Mouse (Mus musculus) CH12.LX (cell line): ENCODE measurements around the gene Sin3a. TPM values are rescaled to one million over a fixed set of nuclear protein-coding genes. Genes with fewer than 3 reads are reported as not detected.

ENCODE experiments used
- DNase-seq: peaks from one replicate; pipeline ENCODE4 v3.0.0-alpha.2; 2013; ENCODE audit errors: extremely low read depth
- H3K27ac ChIP-seq: 2 replicates; pipeline ENCODE4 v1.5.1; 2012; ENCODE audit warnings: low read depth, mild to moderate bottlenecking, control low read depth, moderate library complexity; ENCODE audit not compliant: insufficient read depth
- H3K27me3 ChIP-seq: replicated peaks from 2 replicates; pipeline ENCODE3; 2012; ENCODE audit warnings: inconsistent platforms
- H3K36me3 ChIP-seq, 2 experiments: replicated peaks in 1 of 2; 2 replicates each; pipeline versions ENCODE3 to v1.6.1; 2012; ENCODE audit warnings: inconsistent platforms in 1 of 2, low read length in 1 of 2, mild to moderate bottlenecking in 1 of 2, mixed read lengths in 1 of 2, moderate library complexity in 1 of 2; ENCODE audit not compliant: control insufficient read depth in 1 of 2, insufficient read depth in 1 of 2
- H3K4me1 ChIP-seq, 2 experiments: 2 replicates each; pipeline ENCODE4 v1.6.1; 2012; ENCODE audit warnings: inconsistent platforms in 1 of 2, moderate library complexity in 1 of 2; ENCODE audit not compliant: insufficient read depth in 2 of 2, control insufficient read depth in 1 of 2
- H3K4me2 ChIP-seq: 2 replicates; pipeline ENCODE4 v1.6.1; 2012; ENCODE audit warnings: low read depth, mild to moderate bottlenecking, control low read depth; ENCODE audit not compliant: poor library complexity, insufficient read depth, severe bottlenecking
- H3K4me3 ChIP-seq, 3 experiments: fragments of 150-350 bp in 1 of 3; sonication (generic) in 1 of 3; replicated peaks in 1 of 3; 2 replicates each; pipeline versions ENCODE3 to v1.5.1; 2011 to 2012; ENCODE audit warnings: low read depth in 2 of 3, low read length in 2 of 3, mild to moderate bottlenecking in 2 of 3, moderate library complexity in 2 of 3, control low read depth in 1 of 3, improper control_type of control experiment in 1 of 3, inconsistent platforms in 1 of 3, mixed read lengths in 1 of 3; ENCODE audit not compliant: poor library complexity in 1 of 3
- H3K79me2 ChIP-seq: replicated peaks from 2 replicates; pipeline ENCODE4 v1.6.1; 2012; ENCODE audit warnings: mild to moderate bottlenecking, moderate library complexity; ENCODE audit not compliant: control insufficient read depth, poor library complexity, insufficient read depth, severe bottlenecking; ENCODE audit errors: extremely low read depth
- H3K9ac ChIP-seq: 2 replicates; pipeline ENCODE4 v1.6.1; 2012; ENCODE audit warnings: low read depth, mild to moderate bottlenecking, control low read depth, moderate library complexity; ENCODE audit not compliant: insufficient read depth
- H3K9me3 ChIP-seq: replicated peaks from 2 replicates; pipeline ENCODE3; 2012; ENCODE audit warnings: low read length, inconsistent platforms, mixed read lengths
- BHLHE40 ChIP-seq: IDR thresholded peaks from 2 replicates; pipeline ENCODE4 v1.6.1; 2011; ENCODE audit warnings: mild to moderate bottlenecking, low read depth, low read length, improper control_type of control experiment
- CHD1 ChIP-seq: IDR thresholded peaks from 2 replicates; pipeline ENCODE4 v1.6.1; 2012; ENCODE audit warnings: low read depth, low read length, improper control_type of control experiment, inconsistent platforms
- CHD2 ChIP-seq: IDR thresholded peaks from 2 replicates; pipeline ENCODE4 v1.6.1; 2011; ENCODE audit warnings: low read length, improper control_type of control experiment
- CTCF ChIP-seq, 2 experiments: IDR thresholded peaks in 1 of 2; conservative IDR thresholded peaks in 1 of 2; 2 replicates each; pipeline ENCODE4 v1.5.1; 2011 to 2012; ENCODE audit warnings: low read depth in 2 of 2, low read length in 2 of 2, improper control_type of control experiment in 1 of 2, inconsistent platforms in 1 of 2, mild to moderate bottlenecking in 1 of 2, moderate library complexity in 1 of 2
- E2F4 ChIP-seq: IDR thresholded peaks from 2 replicates; pipeline ENCODE4 v1.6.1; 2011; ENCODE audit warnings: low read depth, low read length, improper control_type of control experiment; ENCODE audit not compliant: insufficient replicate concordance
- ELF1 ChIP-seq: IDR thresholded peaks from 2 replicates; pipeline ENCODE4 v1.6.1; 2014; ENCODE audit warnings: low read depth, mild to moderate bottlenecking, inconsistent platforms, low read length, improper control_type of control experiment
- EP300 ChIP-seq: IDR thresholded peaks from 2 replicates; pipeline ENCODE4 v1.6.1; 2011; ENCODE audit warnings: low read length, improper control_type of control experiment
- ETS1 ChIP-seq: conservative IDR thresholded peaks from 2 replicates; pipeline ENCODE4 v1.6.1; 2012; ENCODE audit warnings: low read depth, mild to moderate bottlenecking, inconsistent platforms, low read length, improper control_type of control experiment, moderate library complexity
- GABPA ChIP-seq: IDR thresholded peaks from 2 replicates; pipeline ENCODE4 v1.6.1; 2012; ENCODE audit warnings: low read depth, low read length, improper control_type of control experiment, inconsistent platforms; ENCODE audit not compliant: insufficient replicate concordance
- HCFC1 ChIP-seq: IDR thresholded peaks from 2 replicates; pipeline ENCODE4 v1.6.1; 2012; ENCODE audit warnings: low read depth, mild to moderate bottlenecking, inconsistent platforms, low read length, improper control_type of control experiment
- IRF4 ChIP-seq: IDR thresholded peaks from 2 replicates; pipeline ENCODE4 v1.6.1; 2014; ENCODE audit warnings: low read depth, mild to moderate bottlenecking, inconsistent platforms, low read length, improper control_type of control experiment
- JUN ChIP-seq: IDR thresholded peaks from 2 replicates; pipeline ENCODE4 v1.6.1; 2011; ENCODE audit warnings: low read depth, mild to moderate bottlenecking, low read length, improper control_type of control experiment, moderate library complexity; ENCODE audit not compliant: insufficient read depth
- JUND ChIP-seq: conservative IDR thresholded peaks from 2 replicates; pipeline ENCODE4 v1.6.1; 2011; ENCODE audit warnings: low read depth, low read length, improper control_type of control experiment
- KAT2A ChIP-seq: IDR thresholded peaks from 2 replicates; pipeline ENCODE4 v1.6.1; 2012; ENCODE audit warnings: low read length, improper control_type of control experiment, inconsistent platforms; ENCODE audit not compliant: insufficient replicate concordance
- MAFK ChIP-seq: IDR thresholded peaks from 2 replicates; pipeline ENCODE4 v1.6.1; 2011; ENCODE audit warnings: low read length, improper control_type of control experiment; ENCODE audit not compliant: insufficient replicate concordance
- MAX ChIP-seq: IDR thresholded peaks from 2 replicates; pipeline ENCODE4 v1.6.1; 2011; ENCODE audit warnings: low read length, improper control_type of control experiment
- MAZ ChIP-seq: IDR thresholded peaks from 2 replicates; pipeline ENCODE4 v1.6.1; 2012; ENCODE audit warnings: low read depth, mild to moderate bottlenecking, inconsistent platforms, low read length, improper control_type of control experiment, moderate library complexity
- MEF2A ChIP-seq: IDR thresholded peaks from 2 replicates; pipeline ENCODE4 v1.6.1; 2014; ENCODE audit warnings: low read depth, mild to moderate bottlenecking, inconsistent platforms, low read length, improper control_type of control experiment, borderline replicate concordance
- MXI1 ChIP-seq: IDR thresholded peaks from 2 replicates; pipeline ENCODE4 v1.6.1; 2011; ENCODE audit warnings: mild to moderate bottlenecking, low read depth, low read length, improper control_type of control experiment
- MYC ChIP-seq: IDR thresholded peaks from 2 replicates; pipeline ENCODE4 v1.6.1; 2011; ENCODE audit warnings: low read depth, mild to moderate bottlenecking, improper control_type of control experiment, low read length
- NELFE ChIP-seq: IDR thresholded peaks from 2 replicates; pipeline ENCODE4 v1.6.1; 2011; ENCODE audit warnings: low read depth, low read length, improper control_type of control experiment
- NRF1 ChIP-seq: IDR thresholded peaks from 2 replicates; pipeline ENCODE4 v1.6.1; 2014; ENCODE audit warnings: low read depth, mild to moderate bottlenecking, inconsistent platforms, low read length, improper control_type of control experiment, moderate library complexity
- PAX5 ChIP-seq: IDR thresholded peaks from 2 replicates; pipeline ENCODE4 v1.6.1; 2012; ENCODE audit warnings: low read length, inconsistent platforms, mixed read lengths
- POLR2A ChIP-seq: IDR thresholded peaks from 2 replicates; pipeline ENCODE4 v1.6.1; 2011; ENCODE audit warnings: low read depth, mild to moderate bottlenecking, improper control_type of control experiment, low read length
- POLR2AphosphoS2 ChIP-seq: IDR thresholded peaks from 2 replicates; pipeline ENCODE4 v1.6.1; 2011; ENCODE audit warnings: low read depth, low read length, improper control_type of control experiment
- RAD21 ChIP-seq: IDR thresholded peaks from 2 replicates; pipeline ENCODE4 v1.6.1; 2011; ENCODE audit warnings: low read depth, mild to moderate bottlenecking, low read length, improper control_type of control experiment, moderate library complexity
- RCOR1 ChIP-seq: conservative IDR thresholded peaks from 2 replicates; pipeline ENCODE4 v1.6.1; 2012; ENCODE audit warnings: low read depth, mild to moderate bottlenecking, inconsistent platforms, low read length, improper control_type of control experiment
- SIN3A ChIP-seq: IDR thresholded peaks from 2 replicates; pipeline ENCODE4 v1.6.1; 2012; ENCODE audit warnings: low read length, improper control_type of control experiment, inconsistent platforms
- SMC3 ChIP-seq: IDR thresholded peaks from 2 replicates; pipeline ENCODE4 v1.6.1; 2011; ENCODE audit warnings: low read depth, low read length, improper control_type of control experiment
- TBP ChIP-seq: conservative IDR thresholded peaks from 2 replicates; pipeline ENCODE4 v1.6.1; 2011; ENCODE audit warnings: low read depth, low read length, improper control_type of control experiment
- TCF12 ChIP-seq: IDR thresholded peaks from 2 replicates; pipeline ENCODE4 v1.6.1; 2014; ENCODE audit warnings: low read depth, mild to moderate bottlenecking, inconsistent platforms, low read length, improper control_type of control experiment
- UBTF ChIP-seq: IDR thresholded peaks from 2 replicates; pipeline ENCODE4 v1.6.1; 2012; ENCODE audit warnings: low read depth, mild to moderate bottlenecking, inconsistent platforms, low read length, improper control_type of control experiment, moderate library complexity
- USF1 ChIP-seq: IDR thresholded peaks from 2 replicates; pipeline ENCODE4 v1.6.1; 2014; ENCODE audit warnings: low read depth, mild to moderate bottlenecking, inconsistent platforms, low read length, improper control_type of control experiment
- USF2 ChIP-seq: conservative IDR thresholded peaks from 2 replicates; pipeline ENCODE4 v1.6.1; 2011; ENCODE audit warnings: low read depth, low read length, improper control_type of control experiment
- ZC3H11A ChIP-seq: IDR thresholded peaks from 2 replicates; pipeline ENCODE4 v1.6.1; 2012; ENCODE audit warnings: low read depth, mild to moderate bottlenecking, inconsistent platforms, low read length, improper control_type of control experiment
- ZKSCAN1 ChIP-seq: IDR thresholded peaks from 2 replicates; pipeline ENCODE4 v1.6.1; 2012; ENCODE audit warnings: low read depth, inconsistent platforms, low read length, improper control_type of control experiment, borderline replicate concordance
- ZMIZ1 ChIP-seq: IDR thresholded peaks from 2 replicates; pipeline ENCODE4 v1.6.1; 2012; ENCODE audit warnings: low read depth, mild to moderate bottlenecking, inconsistent platforms, low read length, improper control_type of control experiment
- ZNF384 ChIP-seq: IDR thresholded peaks from 2 replicates; pipeline ENCODE4 v1.6.1; 2012; ENCODE audit warnings: low read depth, low read length, improper control_type of control experiment, inconsistent platforms
- dilution Hi-C: fragments of 300-500 bp; cut with MboI; formaldehyde crosslinking; loops from 2 replicates; pipeline ENCODE4 v1.14.3; 2020; ENCODE audit warnings: low sequenced_read_pairs; ENCODE audit not compliant: extremely low pct_unique_long_range_greater_than_20kb, extremely low pct_ligation_motif_present
- in situ Hi-C: fragments of 300-500 bp; cut with MboI; formaldehyde crosslinking; loops from 3 replicates; pipeline ENCODE4 v1.14.3; 2019; ENCODE audit warnings: low sequenced_read_pairs, low pct_ligation_motif_present, low pct_unique_long_range_greater_than_20kb, mixed read lengths
- polyA plus RNA-seq: library from polyadenylated mRNA; unstranded; fragments of >175 nt; gene quantifications from 2 replicates; pipeline ENCODE4 v1.2.1, GENCODE M21; 2012; ENCODE audit warnings: low read depth; ENCODE audit not compliant: insufficient read length
- total RNA-seq, 2 experiments: library from RNA; depleted of rRNA; stranded (reverse); fragments of 300-350 nt in 1 of 2; fragments of >200 nt in 1 of 2; gene quantifications; 2 replicates each; pipeline ENCODE4 v1.2.3; 2012 to 2014

The Sin3a gene
- total and polyA plus RNA-seq, 3 experiments = 23.0 to 32.1 (median 28.7) TPM

DNA sequence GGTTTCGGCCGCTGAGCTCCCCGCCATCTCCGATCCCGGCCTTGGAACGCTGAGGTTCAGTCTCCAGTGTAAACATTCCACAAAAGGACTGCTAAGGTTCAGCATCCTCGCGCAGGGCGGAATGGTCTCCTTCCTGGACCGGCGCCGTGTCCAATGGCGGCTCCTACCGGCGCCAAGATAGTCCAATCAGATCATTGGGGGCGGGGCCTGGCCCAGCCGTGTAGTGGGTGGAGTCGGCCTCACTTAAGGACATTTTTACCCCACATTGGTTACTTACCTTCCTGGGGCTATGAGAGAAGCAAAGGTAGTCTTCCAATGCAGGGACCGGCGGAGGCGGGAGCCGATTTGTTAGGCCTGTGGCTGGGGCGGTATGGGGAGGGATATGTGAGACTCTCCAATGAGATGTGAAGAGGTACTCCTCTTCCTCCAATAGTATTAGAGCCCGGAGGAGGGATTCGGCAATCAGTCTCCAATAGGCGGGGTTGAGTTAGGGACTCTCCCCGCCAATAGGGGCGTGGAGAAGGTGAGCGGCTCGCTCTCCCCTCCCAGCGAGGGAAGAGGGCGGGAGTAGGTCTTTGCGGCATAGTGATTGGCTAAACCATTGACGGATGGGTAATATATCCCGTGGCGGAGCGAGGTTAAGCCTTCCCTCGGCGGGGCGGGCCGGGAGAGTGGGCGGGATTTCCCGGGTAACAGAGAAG, 4.0 kb downstream of the Sin3a start:
- H3K27ac ChIP-seq = peak overlapping the region; percentile 52; the same call in 1 of the 2 replicates
- H3K79me2 ChIP-seq = peaks cover 35% of the 10 kb centered on the region
- H3K4me3 ChIP-seq = peak overlapping the region; percentile 52 to 95 (median 63)
- H3K4me2 ChIP-seq = peak overlapping the region; percentile 99
- peak overlapping the region; percentile 94; the same call in 1 of the 2 replicates for H3K9ac ChIP-seq
- dilution Hi-C loops = no loop called here
- H3K36me3 ChIP-seq = peaks cover 0 to 18% of the 10 kb centered on the region in 2 experiments
- H3K27me3 ChIP-seq = no peaks in the 10 kb centered on the region
- in situ Hi-C loops = loop anchor here (5.0 kb wide), 1 partner anchor 36 kb away; no protein-coding TSS in a partner anchor
- H3K4me1 ChIP-seq = peaks cover 0 to 30% of the 10 kb centered on the region in 2 experiments; a peak in 2 of 4 replicates
- TF ChIP-seq GABPA = no peak
- TF ChIP-seq MEF2A = no peak; the same call in 1 of the 2 replicates
- no peak for TF ChIP-seq SIN3A
- TF ChIP-seq EP300 = no peak
- no peak for TF ChIP-seq JUN
- no peak for TF ChIP-seq CHD1
- no peak for TF ChIP-seq JUND
- no peak for TF ChIP-seq NRF1
- TF ChIP-seq MYC = no peak
- no peak for TF ChIP-seq RCOR1
- TF ChIP-seq UBTF = no peak
- TF ChIP-seq NELFE = no peak; the same call in 1 of the 2 replicates
- TF ChIP-seq CTCF (conservative IDR thresholded peaks at IDR 0.05 in 1 of 2, IDR thresholded peaks at IDR 0.05 in 1 of 2; ENCODE audit: low read depth in 2 of 2, low read length in 2 of 2) = no peak
- no peak for TF ChIP-seq MAX
- 0 out of 2 replicates have a peak, but pooled peaks have one; percentile 9 for TF ChIP-seq TBP
- no peak for TF ChIP-seq ZKSCAN1
- no peak for TF ChIP-seq ZMIZ1
- TF ChIP-seq USF2 = no peak
- TF ChIP-seq POLR2A = peak; percentile 52
- peak; percentile 78 for TF ChIP-seq ELF1
- TF ChIP-seq E2F4 = no peak; the same call in 1 of the 2 replicates
- no peak for TF ChIP-seq BHLHE40
- no peak for TF ChIP-seq ETS1
- TF ChIP-seq SMC3 = no peak
- TF ChIP-seq MXI1 = peak; percentile 11; the same call in 1 of the 2 replicates
- TF ChIP-seq POLR2AphosphoS2 = no peak
- TF ChIP-seq RAD21 = no peak
- TF ChIP-seq TCF12 = no peak
- TF ChIP-seq KAT2A = 0 out of 2 replicates have a peak, but pooled peaks have one; percentile 50
- TF ChIP-seq MAZ = peak; percentile 86
- peak; percentile 90 for TF ChIP-seq CHD2
- peak; percentile 59 for TF ChIP-seq HCFC1
- no peak for TF ChIP-seq MAFK
- TF ChIP-seq IRF4 = no peak; the same call in 1 of the 2 replicates
- TF ChIP-seq USF1 = no peak
- no peak for TF ChIP-seq ZC3H11A
- TF ChIP-seq PAX5 = no peak
- TF ChIP-seq ZNF384 = no peak
- DNase-seq = peak; percentile 98
- no peaks in the 10 kb centered on the region for H3K9me3 ChIP-seq
